Mouse (Mus musculus) testis, adult 2 months (tissue): ENCODE data around the gene Cebpb. TPM values are rescaled to one million over a fixed set of nuclear protein-coding genes. Genes with fewer than 3 reads are reported as not detected.
"Not testable (repeated sequence)": the region's sequence is repeated elsewhere in the genome, so short reads cannot be mapped to it uniquely, and the experiment has no call there.

Source experiments
- H3K27ac ChIP-seq: fragments of 200-500 bp; 2 replicates; pipeline ENCODE4 v1.5.1; 2012; ENCODE audit warnings: low read depth, low read length; ENCODE audit not compliant: control insufficient read depth, insufficient read depth
- H3K27me3 ChIP-seq: fragments of 200-500 bp; 2 replicates; pipeline ENCODE4 v1.6.1; 2012; ENCODE audit warnings: mild to moderate bottlenecking, low read length, moderate library complexity; ENCODE audit not compliant: control insufficient read depth, insufficient read depth
- H3K36me3 ChIP-seq: fragments of 200-500 bp; 2 replicates; pipeline ENCODE4 v1.6.1; 2012; ENCODE audit warnings: mild to moderate bottlenecking, low read length; ENCODE audit not compliant: control insufficient read depth, insufficient read depth
- H3K4me1 ChIP-seq: fragments of 200-500 bp; 2 replicates; pipeline ENCODE4 v1.6.1; 2012; ENCODE audit warnings: low read length; ENCODE audit not compliant: control insufficient read depth, insufficient read depth
- H3K4me3 ChIP-seq: fragments of 200-500 bp; 2 replicates; pipeline ENCODE4 v1.5.1; 2012; ENCODE audit warnings: low read depth, mild to moderate bottlenecking, low read length, moderate library complexity, mixed read lengths; ENCODE audit not compliant: control insufficient read depth
- CTCF ChIP-seq: fragments of 200-500 bp; IDR thresholded peaks from 2 replicates; pipeline ENCODE4 v1.5.1; 2012; ENCODE audit warnings: low read depth, mild to moderate bottlenecking, inconsistent platforms, low read length, moderate library complexity; ENCODE audit not compliant: control insufficient read depth, insufficient read depth, insufficient replicate concordance
- POLR2A ChIP-seq: fragments of 200-500 bp; IDR thresholded peaks from 2 replicates; pipeline ENCODE4 v1.6.1; 2012; ENCODE audit warnings: low read depth, mild to moderate bottlenecking, inconsistent platforms, low read length, moderate library complexity; ENCODE audit not compliant: control insufficient read depth
- polyA plus RNA-seq: library from polyadenylated mRNA; depleted of rRNA; stranded (reverse); fragments of >200 nt; gene quantifications from 2 replicates; pipeline ENCODE4 v1.2.3, GENCODE M21; 2012; rRNA removed

Gene Cebpb
- polyA plus RNA-seq, result 2.9 and 4.0 TPM in 2 replicates

DNA sequence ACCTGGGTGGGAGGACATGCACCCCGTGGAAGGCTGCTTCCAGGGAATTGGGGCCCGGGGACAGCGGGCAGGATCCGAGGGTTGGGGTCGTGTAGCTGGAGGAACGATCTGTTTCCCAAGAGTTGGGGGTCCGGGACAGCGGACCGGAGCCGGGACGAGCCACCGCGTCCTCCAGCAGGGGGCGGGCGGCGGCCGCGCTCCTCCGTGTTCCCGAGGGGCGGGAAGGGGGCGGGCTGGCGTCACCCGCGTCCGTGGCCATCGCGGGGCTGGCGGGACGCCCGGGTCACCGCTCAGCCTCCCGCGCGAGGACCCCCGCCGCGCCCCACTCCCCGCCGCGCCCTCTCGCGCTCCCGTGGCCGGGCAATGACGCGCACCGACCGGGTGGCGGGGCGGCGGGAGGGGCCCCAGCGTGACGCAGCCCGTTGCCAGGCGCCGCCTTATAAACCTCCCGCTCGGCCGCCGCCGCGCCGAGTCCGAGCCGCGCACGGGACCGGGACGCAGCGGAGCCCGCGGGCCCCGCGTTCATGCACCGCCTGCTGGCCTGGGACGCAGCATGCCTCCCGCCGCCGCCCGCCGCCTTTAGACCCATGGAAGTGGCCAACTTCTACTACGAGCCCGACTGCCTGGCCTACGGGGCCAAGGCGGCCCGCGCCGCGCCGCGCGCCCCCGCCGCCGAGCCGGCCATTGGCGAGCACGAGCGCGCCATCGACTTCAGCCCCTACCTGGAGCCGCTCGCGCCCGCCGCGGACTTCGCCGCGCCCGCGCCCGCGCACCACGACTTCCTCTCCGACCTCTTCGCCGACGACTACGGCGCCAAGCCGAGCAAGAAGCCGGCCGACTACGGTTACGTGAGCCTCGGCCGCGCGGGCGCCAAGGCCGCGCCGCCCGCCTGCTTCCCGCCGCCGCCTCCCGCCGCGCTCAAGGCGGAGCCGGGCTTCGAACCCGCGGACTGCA, at the start of gene Cebpb:
TSS of gene Cebpb (plus strand) at position 418 of the 954 bp plus-strand sequence.
- TF ChIP-seq CTCF, result peak; percentile 25; the same call in 1 of the 2 replicates
- TF ChIP-seq POLR2A, result peak; percentile 59
- Histone ChIP-seq H3K36me3 (no peaks in the 10 kb centered on the region), H3K27ac (peak within 1 kb of the TSS; percentile 46)

DNA sequence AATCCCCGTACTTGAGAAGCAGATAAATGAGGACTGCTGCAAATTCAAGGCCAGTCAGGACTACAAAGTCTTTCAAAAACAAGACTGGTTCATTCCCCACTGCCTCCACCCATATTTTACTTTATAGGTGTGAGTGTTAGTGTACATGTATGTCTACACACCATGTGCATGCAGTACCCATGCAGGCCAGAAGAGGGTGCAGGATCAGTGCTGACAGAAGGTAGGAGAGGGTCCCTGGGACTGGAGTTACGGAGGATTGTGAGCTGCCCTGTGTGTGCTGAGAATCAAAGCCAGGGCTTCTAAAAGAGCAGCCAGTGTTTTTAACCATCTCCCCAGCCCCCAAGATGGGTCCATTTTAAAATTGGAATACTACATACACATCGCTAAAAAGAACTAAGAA, 48.4 kb upstream of the Cebpb start:
- H3K27ac ChIP-seq, result no peak overlapping the region
- TF ChIP-seq CTCF (peak; percentile 60; the same call in 1 of the 2 replicates), POLR2A (no peak)
- no peaks in the 10 kb centered on the region for H3K4me1 ChIP-seq
- H3K4me3 ChIP-seq, result no peak overlapping the region
- no peaks in the 10 kb centered on the region for H3K36me3 ChIP-seq
- H3K27me3 ChIP-seq, result no peaks in the 10 kb centered on the region

More for the DNA sequence above, at the start of gene Cebpb:
- Histone ChIP-seq H3K4me1 (peaks cover 14% of the 10 kb centered on the region), H3K4me3 (peak within 1 kb of the TSS; percentile 88), H3K27me3 (no peaks in the 10 kb centered on the region)

DNA sequence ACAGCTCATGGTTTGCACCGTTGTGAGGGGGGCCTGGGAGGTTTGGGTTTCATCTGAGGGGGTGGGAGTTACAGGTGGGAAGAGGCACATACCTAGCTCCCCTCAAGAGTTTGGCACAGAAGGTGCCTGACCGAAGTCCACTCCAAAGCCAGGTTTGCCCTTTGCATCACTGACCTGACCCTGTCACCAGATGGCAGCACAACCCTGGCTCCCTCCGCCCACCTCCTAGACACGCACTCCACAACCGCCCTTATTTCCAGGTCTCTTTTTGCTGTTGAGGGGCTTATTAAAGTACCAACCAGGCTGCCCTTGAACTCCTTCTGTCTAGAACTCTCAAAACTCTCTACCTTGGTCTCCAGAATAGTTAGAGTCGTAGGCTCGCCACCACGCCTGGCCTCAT, 47.4 kb upstream of the Cebpb start:
- H3K27ac ChIP-seq, result no peak overlapping the region
- TF ChIP-seq CTCF (peak; percentile 77; the same call in 1 of the 2 replicates), POLR2A (no peak)
- H3K4me1 ChIP-seq, result no peaks in the 10 kb centered on the region
- H3K36me3 ChIP-seq, result no peaks in the 10 kb centered on the region
- no peak overlapping the region for H3K4me3 ChIP-seq
- no peaks in the 10 kb centered on the region for H3K27me3 ChIP-seq

DNA sequence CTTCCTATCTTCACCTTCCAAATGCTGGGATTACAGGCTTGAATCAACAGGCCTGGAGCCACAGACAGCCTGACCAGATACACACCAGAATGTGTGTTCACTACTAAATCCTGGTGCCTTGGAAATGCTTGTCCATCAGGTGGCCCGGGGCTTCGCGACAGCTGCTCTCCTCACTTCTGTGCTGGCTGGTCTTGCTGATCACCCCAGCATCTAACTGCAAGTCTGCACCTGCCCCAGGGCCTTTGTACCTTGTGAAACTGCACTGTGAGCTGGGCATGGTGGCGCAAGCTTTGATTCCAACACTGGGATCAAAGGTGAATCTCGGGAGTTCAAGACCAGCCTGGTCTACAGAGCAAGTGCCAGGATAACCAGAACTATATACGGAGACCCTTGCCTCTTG, 46.6 kb upstream of the Cebpb start:
- Histone ChIP-seq H3K27ac (no peak overlapping the region), H3K4me3 (no peak overlapping the region), H3K27me3 (no peaks in the 10 kb centered on the region), H3K36me3 (no peaks in the 10 kb centered on the region), H3K4me1 (no peaks in the 10 kb centered on the region)
- TF ChIP-seq CTCF, result no peak
- TF ChIP-seq POLR2A, result no peak

DNA sequence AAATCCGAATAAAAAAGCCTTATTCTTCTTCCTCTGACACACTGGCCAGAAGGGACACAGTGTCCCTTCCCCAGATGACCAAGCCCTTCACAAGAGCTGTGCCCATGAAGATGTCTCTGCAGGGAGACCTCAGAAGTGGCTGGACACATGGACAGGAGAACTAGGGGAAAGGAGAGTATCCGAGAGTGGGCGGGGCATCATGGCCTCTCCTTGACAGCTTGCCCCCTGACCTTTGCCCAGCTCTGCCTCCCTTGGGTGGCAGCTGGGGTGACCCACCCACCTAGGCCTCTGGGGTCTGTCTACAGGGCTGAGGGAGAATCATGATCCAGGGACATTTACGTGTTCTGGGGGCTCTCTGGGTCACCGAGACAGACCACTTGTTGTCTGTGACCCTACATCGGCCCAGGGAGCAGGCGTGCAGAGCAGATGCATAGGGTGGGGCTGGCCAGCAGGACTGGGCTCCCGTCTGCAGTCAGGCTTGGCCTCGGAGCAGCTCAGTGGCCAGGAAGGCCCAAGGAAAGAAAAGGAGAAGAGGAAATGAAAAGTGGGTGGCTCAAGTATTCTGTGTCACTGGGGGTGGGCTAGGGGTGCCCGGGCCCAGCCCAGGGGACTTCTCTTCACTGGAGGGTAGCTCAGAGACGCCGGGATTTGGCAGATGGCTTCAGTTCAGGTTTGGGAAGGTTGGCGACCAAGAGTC, 45.2 kb upstream of the Cebpb start:
- H3K27ac ChIP-seq, H3K4me3 ChIP-seq, H3K4me1 ChIP-seq, H3K36me3 ChIP-seq, H3K27me3 ChIP-seq: not testable (repeated sequence)

DNA sequence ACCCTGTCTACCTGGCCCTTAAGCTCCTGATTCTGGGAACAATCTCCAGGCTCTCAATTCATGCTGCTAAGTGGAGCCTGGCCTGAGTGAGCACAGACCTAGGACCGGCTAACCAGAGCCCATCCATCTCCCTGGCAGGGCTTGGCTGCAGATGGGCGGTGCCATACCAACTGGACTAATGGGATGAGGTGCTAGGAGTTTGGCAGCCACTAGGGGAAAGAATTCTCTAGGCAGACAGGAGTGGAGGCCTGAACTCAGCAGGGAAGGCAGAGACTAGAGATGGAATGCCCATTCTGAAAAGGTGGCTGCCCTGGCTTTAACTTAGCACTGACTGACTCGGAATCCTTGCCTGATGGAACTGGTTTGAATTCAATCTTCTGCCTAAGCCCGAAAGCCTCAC, 42.3 kb upstream of the Cebpb start:
- Histone ChIP-seq H3K27me3 (no peaks in the 10 kb centered on the region), H3K4me3 (no peak overlapping the region), H3K36me3 (no peaks in the 10 kb centered on the region), H3K27ac (no peak overlapping the region), H3K4me1 (no peaks in the 10 kb centered on the region)
- TF ChIP-seq CTCF, result no peak
- TF ChIP-seq POLR2A, result no peak

DNA sequence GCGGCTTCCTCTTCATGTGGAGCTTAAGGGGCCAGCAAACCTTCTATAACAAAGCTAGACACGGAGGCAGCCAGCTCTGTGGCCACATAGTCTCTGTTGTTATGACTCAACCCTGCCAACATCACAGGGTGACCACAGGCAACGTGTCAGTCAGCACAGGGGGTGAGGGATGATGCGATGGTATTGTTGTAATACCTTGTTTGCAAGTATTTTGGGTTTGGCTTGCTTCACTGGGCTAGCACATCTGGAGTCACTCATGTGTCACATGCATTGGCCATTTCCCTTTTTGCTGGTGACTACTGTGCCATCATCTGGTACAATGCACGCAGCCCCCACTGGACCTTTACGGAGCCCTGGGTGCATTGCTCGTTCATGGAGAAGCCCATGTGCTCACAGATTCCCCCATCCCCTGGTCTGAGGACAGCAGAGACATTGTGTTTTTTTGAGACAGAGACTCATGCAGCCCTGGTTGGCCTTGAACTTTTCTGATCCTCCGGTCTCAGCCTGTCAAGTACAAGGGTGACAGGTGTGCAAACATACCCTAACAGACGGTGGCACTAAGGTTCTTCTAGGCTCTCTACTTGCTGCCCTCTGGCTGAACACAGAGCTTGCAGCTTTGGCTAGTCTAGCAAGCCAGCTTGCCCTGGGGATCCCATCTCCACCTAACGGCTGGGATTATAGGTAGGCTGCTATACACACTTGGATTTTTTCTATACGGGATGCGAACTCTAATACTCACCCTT, 39.3 kb upstream of the Cebpb start:
- TF ChIP-seq POLR2A (no peak), CTCF (no peak)
- H3K27me3 ChIP-seq, result no peaks in the 10 kb centered on the region
- no peak overlapping the region for H3K4me3 ChIP-seq
- H3K36me3 ChIP-seq, result no peaks in the 10 kb centered on the region
- peaks cover 3% of the 10 kb centered on the region for H3K4me1 ChIP-seq
- H3K27ac ChIP-seq, result no peak overlapping the region
